Mouse (Mus musculus): ENCODE measurements around the gene Calr4. TPM values are rescaled to one million over a fixed set of nuclear protein-coding genes. Genes with fewer than 3 reads are reported as not detected.

Gene Calr4
- polyA plus RNA-seq, 1 experiment from 2014 or later: 0.54 TPM

DNA sequence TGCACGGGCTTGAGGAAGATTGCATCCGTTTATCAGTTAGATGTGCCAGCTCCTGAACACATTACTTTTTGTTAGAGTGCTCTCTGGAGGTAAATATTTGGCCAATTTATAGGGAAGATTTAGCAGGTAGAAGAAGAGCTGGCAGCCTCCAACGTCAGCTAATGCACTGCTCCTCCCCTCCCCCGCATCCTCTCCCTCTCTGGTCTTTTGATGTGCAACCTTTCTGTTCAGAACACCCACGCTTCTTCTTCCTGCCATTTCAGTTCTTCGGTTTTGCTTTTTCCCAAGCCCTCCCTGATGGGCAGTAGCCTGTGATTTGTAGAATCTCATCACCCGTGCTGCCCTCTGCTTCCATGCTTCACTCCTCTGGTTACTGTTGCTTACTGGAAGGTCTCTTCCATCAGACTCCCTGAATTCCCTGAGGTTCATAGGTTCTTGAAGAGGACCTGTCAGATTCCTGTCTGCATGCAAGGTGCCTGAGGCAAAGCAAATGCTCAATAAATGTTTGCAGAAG is 4.5 kb upstream of the Calr4 start:
- Histone ChIP-seq H3K9me3 (ENCODE audit: low read length) (no peaks in the 10 kb centered on the region), H3K4me2 (replicated peaks; ENCODE audit: low read depth, low read length) (0 out of 2 replicates have a peak overlapping the region, but pooled peaks have one; percentile 2), H3K36me3 (ENCODE audit: insufficient read depth, low read length) (no peaks in the 10 kb centered on the region), H3K4me3 (ENCODE audit: low read length) (no peak overlapping the region), H3K9ac (replicated peaks; ENCODE audit: low read length) (no peak overlapping the region), H3K27me3 (ENCODE audit: insufficient read depth, low read length) (no peaks in the 10 kb centered on the region), H3K4me1 (ENCODE audit: insufficient read depth, low read length) (0 out of 2 replicates have a peak, but pooled peaks cover 2% of the 10 kb centered on the region), H3K27ac (ENCODE audit: low read length) (no peak overlapping the region)
- peak; percentile 74; the same call in 1 of the 2 replicates for ATAC-seq (ENCODE audit: low FRiP score, low TSS enrichment)
- WGBS: 16% methylated on average over 7 of the region's 7 CpGs

DNA sequence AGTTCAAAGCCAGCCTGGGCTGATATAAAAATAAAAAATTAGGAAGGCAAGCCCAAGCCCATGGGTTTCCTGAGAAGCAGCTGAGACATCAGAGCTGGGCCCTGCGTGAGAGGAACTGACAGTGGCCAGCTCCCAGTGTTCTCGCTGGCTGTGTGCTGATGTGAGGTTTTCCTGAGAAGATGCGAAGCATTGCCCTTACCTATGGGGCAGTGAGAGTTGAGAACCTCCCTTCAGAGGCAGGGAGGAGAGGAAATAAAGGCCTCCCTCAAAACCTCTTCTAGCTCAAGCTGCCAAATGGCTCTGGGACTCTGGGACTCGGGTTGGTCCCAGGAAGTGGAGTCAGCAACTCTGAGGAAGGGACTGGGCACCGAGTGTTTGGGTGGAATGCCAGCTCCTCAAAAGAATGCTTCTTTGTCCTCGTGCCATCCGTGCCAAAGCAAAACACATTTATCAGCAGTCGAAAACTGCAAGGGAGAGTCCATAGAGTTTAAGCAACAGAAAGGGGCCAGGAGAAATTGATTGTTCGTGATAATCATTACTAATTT is 593 bp downstream of the Calr4 start:
- no peak for ATAC-seq (ENCODE audit: low FRiP score, low TSS enrichment)

DNA sequence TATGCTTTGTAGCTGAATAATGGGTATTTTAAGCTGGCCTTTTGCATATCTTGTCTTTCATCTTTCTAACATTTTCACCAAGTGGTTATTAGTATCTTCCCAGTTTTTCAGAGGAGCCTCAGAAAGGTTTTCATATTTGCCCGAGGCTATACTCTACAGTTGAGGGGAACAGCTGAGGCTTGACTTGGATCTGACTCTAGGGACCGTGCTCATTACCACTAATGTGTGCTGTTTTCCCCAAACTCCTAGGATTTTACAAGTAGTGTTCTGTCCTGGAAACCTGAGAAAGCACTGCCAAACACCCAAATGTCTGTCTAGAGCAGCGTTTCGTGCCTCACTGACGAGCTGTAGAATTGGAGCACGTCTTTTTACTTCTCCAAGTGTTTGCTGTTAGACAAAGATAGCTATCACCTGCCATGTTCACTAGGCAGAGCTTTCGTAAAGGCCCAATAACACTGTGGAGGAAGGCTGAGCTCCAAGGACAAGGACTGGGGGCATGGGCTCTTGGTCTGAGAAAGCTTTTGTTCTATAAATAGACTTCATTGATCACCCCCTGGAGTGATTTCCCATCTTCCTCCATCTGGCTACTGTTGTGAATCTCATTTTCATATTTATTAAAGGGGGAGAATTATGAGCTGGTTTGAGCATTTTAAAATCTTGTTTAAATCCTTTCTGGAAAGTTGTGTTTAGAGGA is 2.0 kb downstream of the Calr4 start:
- Histone ChIP-seq H3K9ac (replicated peaks; ENCODE audit: low read length) (no peak overlapping the region), H3K27ac (ENCODE audit: low read length) (no peak overlapping the region), H3K4me2 (replicated peaks; ENCODE audit: low read depth, low read length) (no peak overlapping the region), H3K27me3 (ENCODE audit: insufficient read depth, low read length) (no peaks in the 10 kb centered on the region), H3K4me1 (ENCODE audit: insufficient read depth, low read length) (no peaks in the 10 kb centered on the region), H3K9me3 (ENCODE audit: low read length) (no peaks in the 10 kb centered on the region), H3K36me3 (ENCODE audit: insufficient read depth, low read length) (no peaks in the 10 kb centered on the region), H3K4me3 (ENCODE audit: low read length) (no peak overlapping the region)
- 62% methylated on average over 7 of the region's 7 CpGs for WGBS
- no peak for ATAC-seq (ENCODE audit: low FRiP score, low TSS enrichment)

More for the DNA sequence above, 593 bp downstream of the Calr4 start:
- no peaks in the 10 kb centered on the region for H3K27me3 ChIP-seq (ENCODE audit: insufficient read depth, low read length)
- no peak overlapping the region for H3K4me3 ChIP-seq (ENCODE audit: low read length)
- 0 out of 2 replicates have a peak, but pooled peaks cover 2% of the 10 kb centered on the region for H3K4me1 ChIP-seq (ENCODE audit: insufficient read depth, low read length)
- 70% methylated on average over 9 of the region's 9 CpGs for WGBS
- H3K4me2 ChIP-seq (replicated peaks; ENCODE audit: low read depth, low read length): no peak overlapping the region
- H3K9me3 ChIP-seq (ENCODE audit: low read length): no peaks in the 10 kb centered on the region
- H3K27ac ChIP-seq (ENCODE audit: low read length): no peak overlapping the region
- H3K9ac ChIP-seq (replicated peaks; ENCODE audit: low read length): no peak overlapping the region
- H3K36me3 ChIP-seq (ENCODE audit: insufficient read depth, low read length): no peaks in the 10 kb centered on the region

DNA sequence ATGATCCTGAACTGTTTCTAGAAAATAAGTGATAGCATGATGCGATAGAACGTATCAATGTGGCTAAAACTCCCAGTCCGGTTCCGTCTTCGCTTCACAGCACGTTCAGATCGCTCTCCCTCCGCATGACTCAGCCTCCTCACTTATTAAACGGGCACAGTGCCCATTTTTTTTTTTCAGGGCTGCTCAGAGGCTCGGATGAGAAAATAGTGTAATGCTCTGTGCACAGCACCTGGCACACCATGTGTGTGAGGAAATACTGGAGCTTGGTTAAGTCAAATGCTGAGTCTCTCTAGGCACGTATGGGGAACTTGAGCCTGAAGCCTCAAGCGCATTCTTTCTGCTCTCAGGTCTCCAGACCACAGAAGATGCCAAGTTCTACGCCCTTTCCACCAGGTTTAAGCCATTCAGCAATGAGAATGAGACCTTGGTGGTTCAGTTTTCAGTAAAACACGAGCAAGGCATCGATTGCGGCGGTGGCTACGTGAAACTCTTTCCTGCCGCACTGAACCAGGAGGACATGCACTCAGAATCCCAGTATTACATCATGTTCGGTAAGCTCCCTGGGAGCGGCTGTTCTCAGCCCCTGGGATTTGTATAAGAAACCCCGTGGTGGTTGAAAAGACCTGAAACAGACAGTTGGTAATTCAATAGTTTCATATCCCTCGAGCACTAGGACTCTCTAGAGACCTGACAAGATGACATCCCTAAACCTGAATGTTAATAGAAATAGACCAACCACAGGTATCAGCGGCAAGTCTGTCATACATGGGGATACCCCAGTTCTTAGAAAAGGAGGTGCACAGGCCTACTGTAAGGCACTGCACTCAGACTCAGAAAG is 4.4 kb downstream of the Calr4 start:
- H3K4me3 ChIP-seq (ENCODE audit: low read length): no peak overlapping the region
- no peaks in the 10 kb centered on the region for H3K9me3 ChIP-seq (ENCODE audit: low read length)
- 77% methylated on average over 24 of the region's 24 CpGs for WGBS
- no peaks in the 10 kb centered on the region for H3K36me3 ChIP-seq (ENCODE audit: insufficient read depth, low read length)
- H3K4me2 ChIP-seq (replicated peaks; ENCODE audit: low read depth, low read length): no peak overlapping the region
- H3K9ac ChIP-seq (replicated peaks; ENCODE audit: low read length): no peak overlapping the region
- no peaks in the 10 kb centered on the region for H3K27me3 ChIP-seq (ENCODE audit: insufficient read depth, low read length)
- H3K4me1 ChIP-seq (ENCODE audit: insufficient read depth, low read length): no peaks in the 10 kb centered on the region
- no peak for ATAC-seq (ENCODE audit: low FRiP score, low TSS enrichment)
- no peak overlapping the region for H3K27ac ChIP-seq (ENCODE audit: low read length)

DNA sequence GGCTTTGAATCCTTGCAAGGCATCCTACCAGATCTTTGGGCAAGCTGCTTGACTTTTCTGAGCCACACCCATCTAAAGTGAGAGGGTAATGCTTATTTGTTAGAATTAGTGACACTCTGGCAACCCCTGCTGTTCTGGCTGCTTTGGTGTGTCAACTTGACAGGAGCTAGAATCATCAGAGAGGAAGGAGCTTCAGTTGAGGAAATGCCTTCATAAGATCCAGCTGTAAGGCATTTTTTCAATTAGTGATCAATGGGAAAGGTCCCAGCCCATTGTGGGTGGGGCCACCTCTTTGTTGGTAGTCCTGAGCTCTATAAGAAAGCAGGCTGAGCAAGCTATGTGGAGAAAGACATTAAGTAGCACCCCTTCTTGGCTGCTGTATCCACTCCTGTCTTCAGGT is 6.9 kb downstream of the Calr4 start:
- ATAC-seq (ENCODE audit: low FRiP score, low TSS enrichment): no peak
- Histone ChIP-seq H3K4me1 (ENCODE audit: insufficient read depth, low read length) (no peaks in the 10 kb centered on the region), H3K4me2 (replicated peaks; ENCODE audit: low read depth, low read length) (no peak overlapping the region), H3K27me3 (ENCODE audit: insufficient read depth, low read length) (no peaks in the 10 kb centered on the region), H3K9ac (replicated peaks; ENCODE audit: low read length) (no peak overlapping the region), H3K9me3 (ENCODE audit: low read length) (no peaks in the 10 kb centered on the region), H3K27ac (ENCODE audit: low read length) (no peak overlapping the region), H3K36me3 (ENCODE audit: insufficient read depth, low read length) (no peaks in the 10 kb centered on the region), H3K4me3 (ENCODE audit: low read length) (no peak overlapping the region)

DNA sequence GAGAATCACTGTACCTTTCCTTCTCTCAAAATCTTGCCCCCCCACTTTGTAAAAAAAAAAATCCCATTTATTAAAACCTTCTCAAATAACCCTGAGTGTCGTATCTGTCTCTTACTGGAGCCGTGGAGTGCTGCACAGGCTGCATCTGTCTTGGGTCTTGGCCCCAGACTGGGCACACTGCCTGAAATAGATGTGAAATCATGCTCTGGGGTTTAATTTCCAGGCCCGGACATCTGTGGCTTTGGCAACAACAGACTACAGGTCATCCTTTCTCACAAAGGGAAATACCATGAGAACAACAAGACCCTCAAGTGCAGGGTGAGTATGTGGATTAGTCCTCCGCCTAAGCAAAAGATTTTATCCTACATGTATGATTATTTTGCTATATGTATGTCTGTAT is 7.6 kb downstream of the Calr4 start:
- peak; percentile 54; the same call in 1 of the 2 replicates for ATAC-seq (ENCODE audit: low FRiP score, low TSS enrichment)
- H3K4me1 ChIP-seq (ENCODE audit: insufficient read depth, low read length): no peaks in the 10 kb centered on the region
- H3K27me3 ChIP-seq (ENCODE audit: insufficient read depth, low read length): no peaks in the 10 kb centered on the region
- 58% methylated on average over 4 of the region's 4 CpGs for WGBS
- no peaks in the 10 kb centered on the region for H3K9me3 ChIP-seq (ENCODE audit: low read length)
- no peak overlapping the region for H3K4me2 ChIP-seq (replicated peaks; ENCODE audit: low read depth, low read length)
- no peak overlapping the region for H3K4me3 ChIP-seq (ENCODE audit: low read length)
- no peak overlapping the region for H3K27ac ChIP-seq (ENCODE audit: low read length)
- no peaks in the 10 kb centered on the region for H3K36me3 ChIP-seq (ENCODE audit: insufficient read depth, low read length)
- H3K9ac ChIP-seq (replicated peaks; ENCODE audit: low read length): no peak overlapping the region

DNA sequence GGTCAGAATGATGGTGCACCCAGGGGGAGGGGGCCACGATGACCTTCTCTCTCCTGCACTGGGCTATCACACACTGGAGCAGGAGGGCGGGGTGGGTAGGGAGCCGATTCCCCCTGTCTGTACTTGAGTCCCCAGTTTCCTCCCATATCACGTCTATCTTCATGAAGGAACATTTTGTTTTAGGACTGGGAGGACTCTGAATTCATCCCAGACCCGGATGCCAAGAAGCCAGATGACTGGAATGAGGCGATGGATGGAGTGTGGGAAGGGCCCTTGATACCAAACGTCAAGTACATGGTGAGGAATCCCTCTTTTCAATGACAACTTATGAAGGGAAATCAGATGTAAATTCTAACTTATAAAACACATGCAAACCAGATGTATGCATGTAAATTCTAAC is 10.2 kb downstream of the Calr4 start:
- no peak overlapping the region for H3K4me2 ChIP-seq (replicated peaks; ENCODE audit: low read depth, low read length)
- 84% methylated on average over 7 of the region's 7 CpGs for WGBS
- H3K27me3 ChIP-seq (ENCODE audit: insufficient read depth, low read length): no peaks in the 10 kb centered on the region
- H3K36me3 ChIP-seq (ENCODE audit: insufficient read depth, low read length): no peaks in the 10 kb centered on the region
- no peaks in the 10 kb centered on the region for H3K4me1 ChIP-seq (ENCODE audit: insufficient read depth, low read length)
- H3K27ac ChIP-seq (ENCODE audit: low read length): no peak overlapping the region
- ATAC-seq (ENCODE audit: low FRiP score, low TSS enrichment): no peak
- no peaks in the 10 kb centered on the region for H3K9me3 ChIP-seq (ENCODE audit: low read length)
- H3K4me3 ChIP-seq (ENCODE audit: low read length): no peak overlapping the region
- no peak overlapping the region for H3K9ac ChIP-seq (replicated peaks; ENCODE audit: low read length)

DNA sequence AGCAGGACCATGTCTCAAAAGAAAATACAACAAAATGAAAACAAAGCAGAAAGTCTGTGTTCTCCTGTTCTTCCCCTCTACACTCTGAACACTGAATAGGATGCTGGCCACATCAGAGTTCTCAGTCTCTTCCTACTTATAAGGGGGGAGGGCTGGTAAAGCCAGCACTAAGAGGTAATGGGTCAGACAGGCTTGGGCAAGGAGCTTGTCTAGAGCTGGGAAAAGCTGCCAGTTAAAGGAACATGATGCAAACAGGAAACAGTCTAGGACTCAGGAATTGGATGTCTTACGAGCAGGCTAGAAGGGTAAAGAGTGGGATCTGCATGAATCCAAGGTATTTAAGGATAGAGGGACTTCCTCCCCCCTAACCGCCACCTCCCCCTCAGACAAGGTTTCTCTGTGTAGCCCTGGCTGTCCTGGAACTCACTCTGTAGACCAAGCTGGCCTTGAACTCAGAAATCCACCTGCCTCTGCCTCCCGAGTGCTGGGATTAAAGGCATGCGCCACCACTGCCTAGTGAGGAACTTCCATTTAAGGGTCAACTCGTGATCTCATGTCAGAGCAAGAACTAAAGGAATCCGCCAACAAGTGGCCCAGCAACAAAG is 10.8 kb downstream of the Calr4 start:
- Histone ChIP-seq H3K9me3 (ENCODE audit: low read length) (no peaks in the 10 kb centered on the region), H3K9ac (replicated peaks; ENCODE audit: low read length) (no peak overlapping the region), H3K4me3 (ENCODE audit: low read length) (no peak overlapping the region), H3K27ac (ENCODE audit: low read length) (no peak overlapping the region), H3K27me3 (ENCODE audit: insufficient read depth, low read length) (no peaks in the 10 kb centered on the region), H3K36me3 (ENCODE audit: insufficient read depth, low read length) (no peaks in the 10 kb centered on the region), H3K4me1 (ENCODE audit: insufficient read depth, low read length) (no peaks in the 10 kb centered on the region), H3K4me2 (replicated peaks; ENCODE audit: low read depth, low read length) (no peak overlapping the region)
- no peak for ATAC-seq (ENCODE audit: low FRiP score, low TSS enrichment)
- 85% methylated on average over 6 of the region's 6 CpGs for WGBS

DNA sequence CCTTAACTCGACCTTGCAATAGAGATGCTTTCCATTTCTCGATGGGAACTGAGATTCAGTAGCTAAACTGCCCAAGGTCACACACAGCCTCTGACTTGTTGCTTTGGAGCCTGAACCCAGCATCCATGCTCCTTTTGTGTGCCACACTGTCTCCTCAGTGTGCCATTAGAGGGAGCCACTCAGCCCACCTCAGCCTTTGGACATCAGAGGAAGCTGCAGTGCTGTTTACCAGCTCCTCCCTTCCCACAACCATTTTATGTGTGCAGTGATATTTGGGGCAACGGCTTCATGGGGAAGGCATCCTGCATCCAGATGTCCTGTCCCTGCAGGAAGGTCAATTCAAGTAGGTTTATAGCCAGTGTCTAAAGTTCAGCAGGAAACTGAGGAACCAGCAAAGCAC is 17.3 kb downstream of the Calr4 start:
- H3K36me3 ChIP-seq (ENCODE audit: insufficient read depth, low read length): no peaks in the 10 kb centered on the region
- no peak overlapping the region for H3K4me2 ChIP-seq (replicated peaks; ENCODE audit: low read depth, low read length)
- no peak overlapping the region for H3K4me3 ChIP-seq (ENCODE audit: low read length)
- H3K27me3 ChIP-seq (ENCODE audit: insufficient read depth, low read length): no peaks in the 10 kb centered on the region
- no peak for ATAC-seq (ENCODE audit: low FRiP score, low TSS enrichment)
- WGBS: 44% methylated on average over 3 of the region's 3 CpGs
- H3K9ac ChIP-seq (replicated peaks; ENCODE audit: low read length): no peak overlapping the region
- H3K27ac ChIP-seq (ENCODE audit: low read length): no peak overlapping the region
- no peaks in the 10 kb centered on the region for H3K9me3 ChIP-seq (ENCODE audit: low read length)
- no peaks in the 10 kb centered on the region for H3K4me1 ChIP-seq (ENCODE audit: insufficient read depth, low read length)

All from kidney, embryonic 16.5 days (tissue).